Mouse (Mus musculus): ENCODE data around the gene Tspan33.

The Tspan33 gene

GRCm38 (mm10) chr6:29699085-29699745, 5.2 kb downstream of the Tspan33 start:
- no peak for DNase-seq

GRCm38 (mm10) chr6:29701051-29701450, 7.0 kb downstream of the Tspan33 start:
- no peak for DNase-seq

GRCm38 (mm10) chr6:29702126-29702525, 8.1 kb downstream of the Tspan33 start:
- DNase-seq = no peak

- DNase-seq = no peak
These were observed 10.1 kb downstream of the Tspan33 start for GRCm38 (mm10) chr6:29704143-29704542.

GRCm38 (mm10) chr6:29707902-29708301, 13.9 kb downstream of the Tspan33 start:
- DNase-seq = no peak

GRCm38 (mm10) chr6:29711318-29711717, 17.3 kb downstream of the Tspan33 start:
- DNase-seq = no peak

- DNase-seq = no peak
These were observed 18.1 kb downstream of the Tspan33 start for GRCm38 (mm10) chr6:29712011-29712584.

GRCm38 (mm10) chr6:29716624-29717365, 22.8 kb downstream of the Tspan33 start:
- peak; percentile 48 for DNase-seq

- DNase-seq = no peak
These were observed 23.5 kb downstream of the Tspan33 start for GRCm38 (mm10) chr6:29717541-29717940.

GRCm38 (mm10) chr6:29717952-29718521, 24.0 kb downstream of the Tspan33 start:
- DNase-seq = peak; percentile 48

GRCm38 (mm10) chr6:29718894-29719329, 24.9 kb downstream of the Tspan33 start:
- peak; percentile 81 for DNase-seq

- DNase-seq = no peak
These were observed 27.9 kb downstream of the Tspan33 start for GRCm38 (mm10) chr6:29721890-29722289.

- DNase-seq = no peak
These were observed 32.7 kb downstream of the Tspan33 start for GRCm38 (mm10) chr6:29726576-29727200.

- DNase-seq = no peak
These were observed 34.0 kb downstream of the Tspan33 start for GRCm38 (mm10) chr6:29728035-29728434.

GRCm38 (mm10) chr6:29729491-29729890, 35.5 kb downstream of the Tspan33 start:
- no peak for DNase-seq

- DNase-seq = no peak
These were observed 41.3 kb downstream of the Tspan33 start, which contains the start of gene Smo for GRCm38 (mm10) chr6:29735336-29735688. TSS of gene Smo (plus strand) at chr6:29735503.

GRCm38 (mm10) chr6:29735689-29736451, 41.8 kb downstream of the Tspan33 start:
- no peak for DNase-seq

- DNase-seq = no peak
These were observed 42.8 kb downstream of the Tspan33 start for GRCm38 (mm10) chr6:29736610-29737458.

- DNase-seq = peak; percentile 60
These were observed 57.6 kb downstream of the Tspan33 start for GRCm38 (mm10) chr6:29751466-29752152.

- DNase-seq = no peak
These were observed 59.3 kb downstream of the Tspan33 start for GRCm38 (mm10) chr6:29753336-29753735.

- peak; percentile 55 for DNase-seq
These were observed 62.0 kb downstream of the Tspan33 start for GRCm38 (mm10) chr6:29756001-29756400.
